Mouse (Mus musculus): Measurements from ENCODE around the gene Dok1.

The Dok1 gene

GRCm38 (mm10) chr6:83014482-83015466, 18.5 kb downstream of the Dok1 start:
- DNase-seq (ENCODE audit: low spot score): peak; percentile 60

GRCm38 (mm10) chr6:83013444-83013843, 19.8 kb downstream of the Dok1 start:
- DNase-seq (ENCODE audit: low spot score): peak; percentile 24

GRCm38 (mm10) chr6:83011756-83012155, 21.5 kb downstream of the Dok1 start:
- DNase-seq (ENCODE audit: low spot score): no peak

- no peak for DNase-seq (ENCODE audit: low spot score)
Observed at GRCm38 (mm10) chr6:83011255-83011654, 22.0 kb downstream of the Dok1 start.

GRCm38 (mm10) chr6:83010010-83010409, 23.3 kb downstream of the Dok1 start:
- no peak for DNase-seq (ENCODE audit: low spot score)

GRCm38 (mm10) chr6:83008659-83009058, 24.6 kb downstream of the Dok1 start:
- DNase-seq (ENCODE audit: low spot score): no peak

GRCm38 (mm10) chr6:83006114-83006513, 27.2 kb downstream of the Dok1 start:
- peak; percentile 65 for DNase-seq (ENCODE audit: low spot score)

- DNase-seq (ENCODE audit: low spot score): no peak
Observed at GRCm38 (mm10) chr6:83005444-83006011, 27.7 kb downstream of the Dok1 start.

- DNase-seq (ENCODE audit: low spot score): peak; percentile 56
Observed at GRCm38 (mm10) chr6:83004872-83005271, 28.4 kb downstream of the Dok1 start.

GRCm38 (mm10) chr6:83004309-83004708, 29.0 kb downstream of the Dok1 start:
- DNase-seq (ENCODE audit: low spot score): no peak

- DNase-seq (ENCODE audit: low spot score): no peak
Observed at GRCm38 (mm10) chr6:83003850-83004249, 29.4 kb downstream of the Dok1 start.

GRCm38 (mm10) chr6:83003082-83003481, 30.2 kb downstream of the Dok1 start:
- DNase-seq (ENCODE audit: low spot score): no peak

- DNase-seq (ENCODE audit: low spot score): no peak
Observed at GRCm38 (mm10) chr6:82999986-83000385, 33.3 kb downstream of the Dok1 start.

- DNase-seq (ENCODE audit: low spot score): no peak
Observed at GRCm38 (mm10) chr6:82998326-82998725, 34.9 kb downstream of the Dok1 start.

- DNase-seq (ENCODE audit: low spot score): peak; percentile 23
Observed at GRCm38 (mm10) chr6:82997511-82998102, 35.7 kb downstream of the Dok1 start.

- DNase-seq (ENCODE audit: low spot score): peak; percentile 99
Observed at GRCm38 (mm10) chr6:82996740-82997315, 36.4 kb downstream of the Dok1 start.

GRCm38 (mm10) chr6:82994372-82994771, 38.9 kb downstream of the Dok1 start:
- DNase-seq (ENCODE audit: low spot score): no peak

- DNase-seq (ENCODE audit: low spot score): no peak
Observed at GRCm38 (mm10) chr6:82993696-82994095, 39.6 kb downstream of the Dok1 start.

- no peak for DNase-seq (ENCODE audit: low spot score)
Observed at GRCm38 (mm10) chr6:82987411-82987971, 45.8 kb downstream of the Dok1 start.
